Mouse (Mus musculus): ENCODE measurements around the gene Xrcc6. TPM values are rescaled to one million over a fixed set of nuclear protein-coding genes. Genes with fewer than 3 reads are reported as not detected.

Xrcc6 gene
- 91.2 and 91.6 TPM in 2 replicates for polyA plus RNA-seq (2016; fragmentation: Nextera tagmentation; extraction: Ambion mirVana)

- Histone ChIP-seq H3K9ac (replicated peaks) (no peak within 1 kb of the TSS), H3K27ac (no peak within 1 kb of the TSS), H3K4me1 (replicated peaks) (peaks cover 7% of the 10 kb centered on the region; the same call in 1 of the 2 replicates), H3K4me2 (no peak within 1 kb of the TSS), H3K36me3 (peaks cover 3% of the 10 kb centered on the region; the same call in 1 of the 2 replicates), H3K27me3 (no peaks in the 10 kb centered on the region), H3K9me3 (no peaks in the 10 kb centered on the region), H3K4me3 (replicated peaks) (no peak within 1 kb of the TSS)
- no peak for ATAC-seq (ENCODE audit: insufficient number of reproducible peaks, insufficient read depth, low FRiP score, low TSS enrichment, low read depth)
- whole genome bisulfite sequencing = 79% methylated on average over 3 of the region's 3 CpGs
These were observed at the start of gene Xrcc6 for GRCm38 (mm10) chr15:81987646-81988045. Xrcc6 (plus strand) TSS chr15:81987835.

- Histone ChIP-seq H3K9me3 (no peaks in the 10 kb centered on the region), H3K4me1 (replicated peaks) (peaks cover 36% of the 10 kb centered on the region), H3K9ac (replicated peaks) (no peak overlapping the region), H3K4me2 (no peak overlapping the region; the same call in 1 of the 2 replicates), H3K27ac (no peak overlapping the region), H3K4me3 (replicated peaks) (no peak overlapping the region), H3K36me3 (no peaks in the 10 kb centered on the region), H3K27me3 (peaks cover 7% of the 10 kb centered on the region)
- no peak for ATAC-seq (ENCODE audit: insufficient number of reproducible peaks, insufficient read depth, low FRiP score, low TSS enrichment, low read depth)
- WGBS = 37% methylated on average over 2 of the region's 2 CpGs
These were observed 49.4 kb upstream of the Xrcc6 start for GRCm38 (mm10) chr15:81938246-81938645.

- peaks cover 40% of the 10 kb centered on the region for H3K4me1 ChIP-seq (replicated peaks)
- H3K4me3 ChIP-seq (replicated peaks) = no peak overlapping the region
- H3K9ac ChIP-seq (replicated peaks) = no peak overlapping the region
- ATAC-seq (ENCODE audit: insufficient number of reproducible peaks, insufficient read depth, low FRiP score, low TSS enrichment, low read depth) = no peak
- H3K36me3 ChIP-seq = no peaks in the 10 kb centered on the region
- no peak overlapping the region for H3K27ac ChIP-seq
- H3K9me3 ChIP-seq = no peaks in the 10 kb centered on the region
- 85% methylated on average over 10 of the region's 10 CpGs for WGBS
- no peak overlapping the region for H3K4me2 ChIP-seq
- H3K27me3 ChIP-seq = peaks cover 7% of the 10 kb centered on the region
These were observed 48.4 kb upstream of the Xrcc6 start for GRCm38 (mm10) chr15:81939157-81939715.

GRCm38 (mm10) chr15:81939774-81940173 is 47.9 kb upstream of the Xrcc6 start:
- Histone ChIP-seq H3K27ac (no peak overlapping the region), H3K9me3 (no peaks in the 10 kb centered on the region), H3K9ac (replicated peaks) (no peak overlapping the region), H3K4me3 (replicated peaks) (no peak overlapping the region), H3K27me3 (peaks cover 7% of the 10 kb centered on the region), H3K4me1 (replicated peaks) (peaks cover 40% of the 10 kb centered on the region), H3K36me3 (no peaks in the 10 kb centered on the region), H3K4me2 (no peak overlapping the region)
- no peak for ATAC-seq (ENCODE audit: insufficient number of reproducible peaks, insufficient read depth, low FRiP score, low TSS enrichment, low read depth)
- 88% methylated on average over 4 of the region's 4 CpGs for WGBS

GRCm38 (mm10) chr15:81940219-81940618 is 47.4 kb upstream of the Xrcc6 start:
- H3K27me3 ChIP-seq = peaks cover 7% of the 10 kb centered on the region
- no peaks in the 10 kb centered on the region for H3K9me3 ChIP-seq
- 91% methylated on average over 5 of the region's 5 CpGs for WGBS
- H3K36me3 ChIP-seq = no peaks in the 10 kb centered on the region
- H3K4me3 ChIP-seq (replicated peaks) = no peak overlapping the region
- no peak overlapping the region for H3K27ac ChIP-seq
- H3K4me2 ChIP-seq = no peak overlapping the region
- no peak for ATAC-seq (ENCODE audit: insufficient number of reproducible peaks, insufficient read depth, low FRiP score, low TSS enrichment, low read depth)
- H3K9ac ChIP-seq (replicated peaks) = no peak overlapping the region
- H3K4me1 ChIP-seq (replicated peaks) = peaks cover 40% of the 10 kb centered on the region

GRCm38 (mm10) chr15:81941010-81941409 is 46.6 kb upstream of the Xrcc6 start:
- Histone ChIP-seq H3K4me1 (replicated peaks) (peaks cover 38% of the 10 kb centered on the region), H3K36me3 (no peaks in the 10 kb centered on the region), H3K27ac (no peak overlapping the region), H3K9ac (replicated peaks) (no peak overlapping the region), H3K4me3 (replicated peaks) (no peak overlapping the region), H3K4me2 (no peak overlapping the region), H3K27me3 (peaks cover 7% of the 10 kb centered on the region), H3K9me3 (no peaks in the 10 kb centered on the region)
- no peak for ATAC-seq (ENCODE audit: insufficient number of reproducible peaks, insufficient read depth, low FRiP score, low TSS enrichment, low read depth)
- WGBS = 87% methylated on average over 2 of the region's 2 CpGs

- Histone ChIP-seq H3K4me1 (replicated peaks) (peaks cover 15% of the 10 kb centered on the region), H3K4me2 (no peak overlapping the region), H3K9ac (replicated peaks) (0 out of 2 replicates have a peak overlapping the region, but pooled peaks have one; percentile 18), H3K27me3 (no peaks in the 10 kb centered on the region), H3K27ac (no peak overlapping the region), H3K9me3 (no peaks in the 10 kb centered on the region), H3K4me3 (replicated peaks) (no peak overlapping the region), H3K36me3 (0 out of 2 replicates have a peak, but pooled peaks cover 3% of the 10 kb centered on the region)
- ATAC-seq (ENCODE audit: insufficient number of reproducible peaks, insufficient read depth, low FRiP score, low TSS enrichment, low read depth) = 0 out of 2 replicates have a peak, but pooled peaks have one; percentile 24
- 16% methylated on average over 9 of the region's 9 CpGs for WGBS
These were observed 44.4 kb upstream of the Xrcc6 start for GRCm38 (mm10) chr15:81943176-81943749.

GRCm38 (mm10) chr15:81949076-81949475 is 38.6 kb upstream of the Xrcc6 start:
- no peak overlapping the region for H3K4me3 ChIP-seq (replicated peaks)
- peaks cover 4% of the 10 kb centered on the region for H3K36me3 ChIP-seq
- 81% methylated on average over 10 of the region's 10 CpGs for WGBS
- ATAC-seq (ENCODE audit: insufficient number of reproducible peaks, insufficient read depth, low FRiP score, low TSS enrichment, low read depth) = no peak
- no peak overlapping the region for H3K27ac ChIP-seq
- no peaks in the 10 kb centered on the region for H3K27me3 ChIP-seq
- H3K4me1 ChIP-seq (replicated peaks) = no peaks in the 10 kb centered on the region
- no peak overlapping the region for H3K4me2 ChIP-seq
- H3K9ac ChIP-seq (replicated peaks) = no peak overlapping the region
- no peaks in the 10 kb centered on the region for H3K9me3 ChIP-seq

- ATAC-seq (ENCODE audit: insufficient number of reproducible peaks, insufficient read depth, low FRiP score, low TSS enrichment, low read depth) = no peak
- Histone ChIP-seq H3K4me3 (replicated peaks) (no peak overlapping the region), H3K9me3 (no peaks in the 10 kb centered on the region), H3K4me1 (replicated peaks) (no peaks in the 10 kb centered on the region), H3K27me3 (no peaks in the 10 kb centered on the region), H3K36me3 (peaks cover 9% of the 10 kb centered on the region), H3K27ac (no peak overlapping the region), H3K9ac (replicated peaks) (no peak overlapping the region), H3K4me2 (no peak overlapping the region)
- WGBS = 72% methylated on average over 11 of the region's 11 CpGs
These were observed 38.0 kb upstream of the Xrcc6 start for GRCm38 (mm10) chr15:81949476-81950131.

GRCm38 (mm10) chr15:81950716-81951115 is 36.9 kb upstream of the Xrcc6 start:
- WGBS = 80% methylated on average over 5 of the region's 5 CpGs
- H3K27me3 ChIP-seq = no peaks in the 10 kb centered on the region
- peaks cover 15% of the 10 kb centered on the region for H3K36me3 ChIP-seq
- no peak overlapping the region for H3K27ac ChIP-seq
- no peak for ATAC-seq (ENCODE audit: insufficient number of reproducible peaks, insufficient read depth, low FRiP score, low TSS enrichment, low read depth)
- H3K4me2 ChIP-seq = no peak overlapping the region
- no peaks in the 10 kb centered on the region for H3K9me3 ChIP-seq
- no peak overlapping the region for H3K9ac ChIP-seq (replicated peaks)
- no peak overlapping the region for H3K4me3 ChIP-seq (replicated peaks)
- no peaks in the 10 kb centered on the region for H3K4me1 ChIP-seq (replicated peaks)

- no peak overlapping the region for H3K4me2 ChIP-seq
- no peaks in the 10 kb centered on the region for H3K9me3 ChIP-seq
- ATAC-seq (ENCODE audit: insufficient number of reproducible peaks, insufficient read depth, low FRiP score, low TSS enrichment, low read depth) = no peak
- no peak overlapping the region for H3K4me3 ChIP-seq (replicated peaks)
- H3K36me3 ChIP-seq = peaks cover 15% of the 10 kb centered on the region
- H3K4me1 ChIP-seq (replicated peaks) = no peaks in the 10 kb centered on the region
- no peaks in the 10 kb centered on the region for H3K27me3 ChIP-seq
- no peak overlapping the region for H3K27ac ChIP-seq
- 85% methylated on average over 9 of the region's 9 CpGs for WGBS
- H3K9ac ChIP-seq (replicated peaks) = no peak overlapping the region
These were observed 36.5 kb upstream of the Xrcc6 start for GRCm38 (mm10) chr15:81951159-81951558.
